Mouse (Mus musculus) c-Kit-positive CD71-positive TER-119-positive erythroid progenitor cells, embryonic 14.5 days (primary cell): ENCODE data around the gene Gmds.

ENCODE experiments used
- DNase-seq: peaks from one replicate; pipeline ENCODE4 v3.0.0-alpha.2; 2013; ENCODE audit warnings: low spot score

Gene Gmds

GRCm38 (mm10) chr13:31810693-31811541 is 527.6 kb downstream of the Gmds start:
- DNase-seq: no peak

GRCm38 (mm10) chr13:31810375-31810692 is 528.2 kb downstream of the Gmds start:
- no peak for DNase-seq

- DNase-seq: no peak
These were observed 528.8 kb downstream of the Gmds start for GRCm38 (mm10) chr13:31809701-31810100.

GRCm38 (mm10) chr13:31808804-31809420 is 529.6 kb downstream of the Gmds start:
- no peak for DNase-seq

GRCm38 (mm10) chr13:31808116-31808803 is 530.3 kb downstream of the Gmds start:
- no peak for DNase-seq

- DNase-seq: no peak
These were observed 530.8 kb downstream of the Gmds start for GRCm38 (mm10) chr13:31807736-31808115.

GRCm38 (mm10) chr13:31806890-31807735 is 531.4 kb downstream of the Gmds start:
- DNase-seq: no peak

- DNase-seq: no peak
These were observed 532.1 kb downstream of the Gmds start, which contains the start of gene Foxc1 for GRCm38 (mm10) chr13:31806428-31806832. Gene Foxc1 (plus strand): TSS chr13:31806633.

GRCm38 (mm10) chr13:31805831-31806427 is 532.6 kb downstream of the Gmds start:
- DNase-seq: no peak

- DNase-seq: no peak
These were observed 534.0 kb downstream of the Gmds start for GRCm38 (mm10) chr13:31804571-31804970.

GRCm38 (mm10) chr13:31803166-31804093 is 535.1 kb downstream of the Gmds start:
- DNase-seq: no peak

GRCm38 (mm10) chr13:31802447-31802846 is 536.1 kb downstream of the Gmds start:
- DNase-seq: no peak

- no peak for DNase-seq
These were observed 536.7 kb downstream of the Gmds start for GRCm38 (mm10) chr13:31801703-31802305.

GRCm38 (mm10) chr13:31800581-31801576 is 537.7 kb downstream of the Gmds start:
- no peak for DNase-seq

GRCm38 (mm10) chr13:31798075-31798474 is 540.5 kb downstream of the Gmds start:
- DNase-seq: no peak

GRCm38 (mm10) chr13:31797346-31797745 is 541.2 kb downstream of the Gmds start:
- no peak for DNase-seq

GRCm38 (mm10) chr13:31793163-31793562 is 545.4 kb downstream of the Gmds start:
- DNase-seq: no peak

- no peak for DNase-seq
These were observed 545.9 kb downstream of the Gmds start for GRCm38 (mm10) chr13:31792480-31793132.
